Mouse (Mus musculus) heart, embryonic 14.5 days (tissue): ENCODE measurements around the gene Gm49403. TPM values are rescaled to one million over a fixed set of nuclear protein-coding genes. Genes with fewer than 3 reads are reported as not detected.

Source experiments
- ATAC-seq: fragments of 200-750 bp; cut with Nextera tagmentation; 2 replicates; pipeline ENCODE4 v1.8.0; 2017; ENCODE audit warnings: low read depth, moderate TSS enrichment; ENCODE audit not compliant: insufficient number of reproducible peaks, insufficient read depth, low FRiP score
- H3K27ac ChIP-seq, 2 experiments: fragments of 200-500 bp in 1 of 2; fragments of 300-500 bp in 1 of 2; sonication (generic) in 1 of 2; replicated peaks in 1 of 2; 2 replicates each; pipeline ENCODE4 v1.5.1; 2012 to 2014; ENCODE audit warnings: low read depth in 2 of 2, low read length in 2 of 2, control low read depth in 1 of 2, mild to moderate bottlenecking in 1 of 2, mixed read lengths in 1 of 2; ENCODE audit not compliant: control insufficient read depth in 1 of 2, insufficient read depth in 1 of 2
- H3K27me3 ChIP-seq: fragments of 300-500 bp; sonication (generic); 2 replicates; pipeline ENCODE4 v1.6.1; 2014; ENCODE audit warnings: mild to moderate bottlenecking, low read length, control low read depth; ENCODE audit not compliant: control insufficient read depth, insufficient read depth
- H3K36me3 ChIP-seq: fragments of 300-500 bp; sonication (generic); 2 replicates; pipeline ENCODE4 v1.6.1; 2014; ENCODE audit warnings: mild to moderate bottlenecking, control low read depth, low read length, mixed read lengths; ENCODE audit not compliant: control insufficient read depth, insufficient read depth
- H3K4me1 ChIP-seq, 2 experiments: fragments of 200-500 bp in 1 of 2; fragments of 300-500 bp in 1 of 2; sonication (generic) in 1 of 2; 2 replicates each; pipeline ENCODE4 v1.6.1; 2012 to 2014; ENCODE audit warnings: low read length in 2 of 2, control low read depth in 1 of 2, mixed read lengths in 1 of 2; ENCODE audit not compliant: control insufficient read depth in 2 of 2, insufficient read depth in 2 of 2
- H3K4me2 ChIP-seq: fragments of 300-500 bp; sonication (generic); 2 replicates; pipeline ENCODE4 v1.6.1; 2014; ENCODE audit warnings: mild to moderate bottlenecking, low read length
- H3K4me3 ChIP-seq, 2 experiments: fragments of 200-500 bp in 1 of 2; fragments of 300-500 bp in 1 of 2; sonication (generic) in 1 of 2; 2 replicates each; pipeline ENCODE4 v1.5.1; 2012 to 2014; ENCODE audit warnings: low read length in 2 of 2, mild to moderate bottlenecking in 2 of 2, control low read depth in 1 of 2, low read depth in 1 of 2, moderate library complexity in 1 of 2; ENCODE audit not compliant: control insufficient read depth in 1 of 2, insufficient read depth in 1 of 2
- H3K9ac ChIP-seq: fragments of 300-500 bp; sonication (generic); 2 replicates; pipeline ENCODE4 v1.6.1; 2014; ENCODE audit warnings: mild to moderate bottlenecking, low read length
- H3K9me3 ChIP-seq: fragments of 300-500 bp; sonication (generic); 2 replicates; pipeline ENCODE4 v1.6.1; 2016; ENCODE audit warnings: low read length, control low read depth; ENCODE audit not compliant: control insufficient read depth
- WGBS: fragments of 180-500 bp; shearing (Covaris S2); extraction: QIAGEN DNeasy Blood & Tissue Kit; methylation state at CpG from one replicate; pipeline ENCODE4 v1.1.7; 2014; 5-methylcytosine and 5-hydroxymethylcytosine counted together
- polyA plus RNA-seq: library from polyadenylated mRNA; unstranded; fragments of >200 nt; fragmentation: Nextera tagmentation; extraction: Ambion mirVana; gene quantifications from 2 replicates; pipeline ENCODE4 v1.2.1, GENCODE M21; 2014

The Gm49403 gene
- polyA plus RNA-seq, 1 experiment from 2014 or later, result not detected

DNA sequence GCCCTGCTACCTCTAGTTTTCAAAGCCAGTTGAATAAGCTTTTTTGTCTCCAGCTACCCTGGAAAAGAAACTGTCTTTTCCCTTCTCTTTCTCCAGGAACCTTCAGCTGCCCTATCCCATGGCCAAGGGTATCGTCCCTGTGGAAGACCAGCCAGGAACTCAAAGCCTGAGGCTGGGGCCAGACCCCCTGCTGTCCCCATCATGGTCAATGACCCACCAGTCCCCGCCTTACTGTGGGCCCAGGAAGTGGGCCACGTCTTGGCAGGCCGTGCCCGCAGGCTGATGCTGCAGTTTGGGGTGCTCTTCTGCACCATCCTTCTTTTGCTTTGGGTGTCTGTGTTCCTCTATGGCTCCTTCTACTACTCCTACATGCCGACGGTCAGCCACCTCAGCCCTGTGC, 42.7 kb upstream of the Gm49403 start:
- Histone ChIP-seq H3K4me1 (peaks cover 20 to 30% of the 10 kb centered on the region in 2 experiments), H3K27ac (no peak overlapping the region), H3K36me3 (peaks cover 31% of the 10 kb centered on the region), H3K4me3 (peak overlapping the region; percentile 51 to 53; a peak in 3 of 4 replicates), H3K4me2 (peak overlapping the region; percentile 83), H3K9me3 (no peaks in the 10 kb centered on the region), H3K27me3 (no peaks in the 10 kb centered on the region), H3K9ac (peak overlapping the region; percentile 77)
- ATAC-seq, result no peak
- WGBS, result 88% methylated on average over 7 of the region's 7 CpGs

DNA sequence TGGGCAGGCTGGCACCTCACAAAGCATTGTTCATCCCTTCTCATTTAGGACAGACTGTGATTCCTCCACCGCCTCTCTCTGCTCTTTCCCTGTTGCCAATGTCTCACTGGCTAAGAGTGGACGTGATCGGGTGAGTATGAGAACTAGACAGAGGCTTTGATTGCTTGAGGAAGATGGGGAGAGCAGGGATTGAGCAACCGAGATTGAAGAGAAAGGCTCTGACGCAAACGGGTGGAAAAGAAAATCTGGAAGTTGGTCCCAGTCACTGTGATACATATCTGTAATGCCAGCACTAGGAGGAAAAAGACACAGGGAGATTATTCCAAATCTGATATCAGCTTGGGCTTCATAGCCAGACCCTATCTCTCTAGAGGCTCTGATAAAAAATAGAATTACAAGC, 40.8 kb upstream of the Gm49403 start:
- no peak overlapping the region; the same call in 1 of the 2 replicates for H3K9ac ChIP-seq
- H3K27me3 ChIP-seq, result no peaks in the 10 kb centered on the region

DNA sequence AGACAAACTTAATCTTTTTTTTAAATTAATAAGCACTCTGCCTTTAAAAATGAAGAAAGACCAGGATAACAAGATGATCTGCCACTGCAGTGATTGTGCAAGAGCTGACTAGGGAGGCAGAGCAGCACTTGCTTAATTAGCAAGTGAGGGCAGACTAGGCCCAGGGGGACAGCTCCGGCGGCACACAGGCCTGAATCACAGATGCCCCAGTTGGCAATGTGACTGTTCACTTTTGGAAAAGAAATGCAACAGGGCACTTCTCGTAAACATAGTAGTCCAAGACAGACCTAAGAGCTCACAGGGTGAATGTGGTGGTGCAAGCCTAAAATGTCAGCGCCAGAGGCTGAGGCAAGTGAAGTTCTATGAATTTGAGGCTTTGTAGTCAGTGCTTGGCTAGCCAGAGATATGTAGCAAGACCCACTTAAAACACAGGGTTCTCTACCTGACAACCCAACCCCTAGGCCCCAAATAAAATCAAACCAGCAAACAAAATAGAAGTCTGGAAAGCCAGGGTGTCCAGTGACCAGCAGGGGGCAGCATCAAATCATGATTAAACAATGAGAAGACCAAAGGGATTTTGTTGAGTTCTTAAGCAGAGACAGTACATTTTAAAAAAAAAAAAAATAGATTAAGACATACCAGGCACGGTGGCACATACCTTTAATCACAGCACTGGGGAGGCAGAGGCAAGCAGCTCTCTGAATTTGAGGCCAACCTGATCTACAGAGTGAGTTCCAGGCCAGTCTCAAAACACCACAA, 39.2 kb upstream of the Gm49403 start:
- Histone ChIP-seq H3K9ac (no peak overlapping the region), H3K27me3 (no peaks in the 10 kb centered on the region), H3K36me3 (peaks cover 56% of the 10 kb centered on the region), H3K4me3 (no peak overlapping the region), H3K9me3 (no peaks in the 10 kb centered on the region), H3K4me2 (no peak overlapping the region), H3K27ac (no peak overlapping the region), H3K4me1 (peaks cover 7 to 11% of the 10 kb centered on the region in 2 experiments; a peak in 3 of 4 replicates)
- no peak for ATAC-seq
- 58% methylated on average over 5 of the region's 5 CpGs for WGBS

More for the DNA sequence above, 40.8 kb upstream of the Gm49403 start:
- Histone ChIP-seq H3K4me2 (no peak overlapping the region), H3K9me3 (no peaks in the 10 kb centered on the region), H3K36me3 (peaks cover 48% of the 10 kb centered on the region), H3K4me3 (no peak overlapping the region), H3K27ac (no peak overlapping the region), H3K4me1 (peaks cover 20 to 27% of the 10 kb centered on the region in 2 experiments)
- WGBS, result 89% methylated on average over 6 of the region's 6 CpGs
- no peak for ATAC-seq

DNA sequence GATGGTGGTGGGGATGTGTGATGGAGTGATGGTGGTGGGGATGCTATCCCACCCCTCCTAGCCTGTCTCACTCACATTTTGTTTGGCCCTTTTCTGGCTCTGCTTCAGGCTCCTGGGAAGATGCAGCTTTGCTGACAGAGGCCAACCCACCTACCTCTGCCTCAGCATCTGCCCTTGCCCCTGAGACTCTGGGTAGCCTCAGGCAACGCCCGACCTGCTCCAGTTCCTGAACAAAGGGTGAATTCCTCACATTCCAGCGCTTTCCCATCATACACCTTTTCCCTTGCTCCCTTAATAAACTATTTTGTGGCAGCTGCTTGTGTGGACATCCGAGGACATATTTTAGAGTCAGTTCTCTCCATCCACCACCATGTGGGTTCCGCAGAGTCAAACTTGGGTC, 35.4 kb upstream of the Gm49403 start:
- Histone ChIP-seq H3K9me3 (no peaks in the 10 kb centered on the region), H3K9ac (no peak overlapping the region), H3K27ac (no peak overlapping the region), H3K36me3 (peaks cover 39% of the 10 kb centered on the region), H3K4me2 (no peak overlapping the region), H3K4me1 (peaks cover 9 to 10% of the 10 kb centered on the region in 2 experiments), H3K27me3 (no peaks in the 10 kb centered on the region), H3K4me3 (no peak overlapping the region)
- WGBS, result 81% methylated on average over 5 of the region's 5 CpGs
- ATAC-seq, result no peak

DNA sequence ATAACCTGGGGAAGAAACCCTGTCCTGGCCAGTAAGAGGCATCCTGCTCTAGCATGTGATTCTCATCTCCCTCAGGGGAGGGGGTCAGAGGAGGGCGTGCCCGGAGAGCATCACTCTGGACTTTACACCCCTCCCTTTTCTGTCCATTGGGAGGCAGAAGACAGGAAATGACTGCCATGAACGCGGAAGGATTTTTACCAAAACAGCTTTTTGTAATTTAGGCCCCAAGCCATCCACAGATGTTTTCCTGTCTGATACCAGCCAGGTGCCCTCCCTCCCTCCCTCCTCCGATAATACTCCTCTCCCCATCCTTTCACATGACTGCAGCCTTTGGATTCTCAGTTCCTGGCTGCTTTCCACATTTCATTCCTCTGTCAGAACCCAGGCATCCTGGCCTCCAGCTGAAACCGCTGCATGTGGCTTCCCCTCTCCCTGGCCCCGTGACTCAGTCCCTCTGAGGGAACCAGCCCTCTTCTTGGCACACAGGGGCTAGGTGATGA, 33.3 kb upstream of the Gm49403 start, which contains the start of gene Lrrn4cl:
Gene Lrrn4cl, plus strand, starts transcription at position 367 of the 500 bp plus-strand sequence.
- Histone ChIP-seq H3K4me2 (peak within 1 kb of the TSS; percentile 30), H3K4me1 (peaks cover 9 to 10% of the 10 kb centered on the region in 2 experiments), H3K4me3 (no peak within 1 kb of the TSS), H3K36me3 (peaks cover 33% of the 10 kb centered on the region), H3K9ac (peak within 1 kb of the TSS; percentile 58), H3K27me3 (no peaks in the 10 kb centered on the region), H3K9me3 (no peaks in the 10 kb centered on the region), H3K27ac (peak within 1 kb of the TSS; percentile 8 to 58; a peak in 2 of 4 replicates)
- WGBS, result 18% methylated on average over 7 of the region's 7 CpGs
- peak; percentile 57; the same call in 1 of the 2 replicates for ATAC-seq

DNA sequence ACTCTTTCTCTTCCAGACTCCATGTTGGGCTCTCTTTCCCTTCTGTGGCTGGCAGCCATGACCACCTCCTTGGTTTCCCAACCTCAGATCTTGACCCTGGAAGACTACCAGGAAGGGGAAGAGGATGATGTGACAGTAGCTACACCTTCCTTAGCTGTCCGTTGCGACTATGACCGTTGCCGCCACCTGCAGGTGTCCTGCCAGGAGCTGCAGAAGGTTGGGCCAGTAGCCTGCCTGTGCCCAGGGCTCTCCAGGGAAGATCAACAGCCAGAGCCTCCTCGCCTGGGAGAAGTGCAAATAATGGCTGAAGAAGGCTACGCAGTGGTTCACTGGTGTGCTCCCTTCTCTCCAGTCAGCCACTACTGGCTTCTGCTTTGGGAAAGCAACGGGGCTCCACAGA, 32.1 kb upstream of the Gm49403 start:
- H3K9ac ChIP-seq, result no peak overlapping the region

GRCm38 (mm10) chr19:8852236-8852928, 31.3 kb upstream of the Gm49403 start:
- H3K4me2 ChIP-seq, result no peak overlapping the region
- WGBS, result 52% methylated on average over 10 of the region's 10 CpGs
- H3K27me3 ChIP-seq, result no peaks in the 10 kb centered on the region
- H3K27ac ChIP-seq, result no peak overlapping the region
- no peak overlapping the region for H3K9ac ChIP-seq
- H3K36me3 ChIP-seq, result peaks cover 13% of the 10 kb centered on the region
- peaks cover 9 to 10% of the 10 kb centered on the region in 2 experiments for H3K4me1 ChIP-seq
- ATAC-seq, result no peak
- no peak overlapping the region for H3K4me3 ChIP-seq
- no peaks in the 10 kb centered on the region for H3K9me3 ChIP-seq

More for the DNA sequence above, 32.1 kb upstream of the Gm49403 start:
- Histone ChIP-seq H3K9me3 (no peaks in the 10 kb centered on the region), H3K36me3 (peaks cover 21% of the 10 kb centered on the region), H3K27ac (no peak overlapping the region), H3K4me1 (peaks cover 9 to 10% of the 10 kb centered on the region in 2 experiments), H3K4me3 (no peak overlapping the region), H3K4me2 (no peak overlapping the region), H3K27me3 (no peaks in the 10 kb centered on the region)
- no peak for ATAC-seq
- WGBS, result 50% methylated on average over 7 of the region's 7 CpGs
